Mouse (Mus musculus) hindbrain, embryonic 16.5 days (tissue): ENCODE measurements around the gene Gm10295. TPM values are rescaled to one million over a fixed set of nuclear protein-coding genes. Genes with fewer than 3 reads are reported as not detected.

Experiments
- ATAC-seq: fragments of 200-750 bp; cut with Nextera tagmentation; 2 replicates; pipeline ENCODE4 v1.8.0; 2017; ENCODE audit warnings: moderate TSS enrichment, moderate library complexity
- H3K27ac ChIP-seq: fragments of 300-500 bp; sonication (generic); 2 replicates; pipeline ENCODE4 v1.5.1; 2014; ENCODE audit warnings: low read depth, mild to moderate bottlenecking, control low read depth, low read length, moderate library complexity
- H3K27me3 ChIP-seq: fragments of 300-500 bp; sonication (generic); replicated peaks from 2 replicates; pipeline ENCODE4 v1.6.1; 2014; ENCODE audit warnings: low read length; ENCODE audit not compliant: control insufficient read depth, insufficient read depth
- H3K36me3 ChIP-seq: fragments of 300-500 bp; sonication (generic); 2 replicates; pipeline ENCODE4 v1.6.1; 2014; ENCODE audit warnings: mild to moderate bottlenecking, low read length, moderate library complexity, mixed read lengths; ENCODE audit not compliant: control insufficient read depth, insufficient read depth
- H3K4me1 ChIP-seq: fragments of 300-500 bp; sonication (generic); 2 replicates; pipeline ENCODE4 v1.6.1; 2014; ENCODE audit warnings: low read depth, low read length; ENCODE audit not compliant: control insufficient read depth, insufficient read depth
- H3K4me2 ChIP-seq: fragments of 300-500 bp; sonication (generic); 2 replicates; pipeline ENCODE4 v1.6.1; 2014; ENCODE audit warnings: mild to moderate bottlenecking, low read length, control low read depth, moderate library complexity
- H3K4me3 ChIP-seq: fragments of 300-500 bp; sonication (generic); 2 replicates; pipeline ENCODE4 v1.5.1; 2014; ENCODE audit warnings: mild to moderate bottlenecking, low read length, control low read depth, moderate library complexity
- H3K9ac ChIP-seq: fragments of 300-500 bp; sonication (generic); 2 replicates; pipeline ENCODE4 v1.6.1; 2014; ENCODE audit warnings: low read depth, mild to moderate bottlenecking, control low read depth, low read length, moderate library complexity
- H3K9me3 ChIP-seq: fragments of 300-500 bp; sonication (generic); 2 replicates; pipeline ENCODE4 v1.6.1; 2014; ENCODE audit warnings: mild to moderate bottlenecking, low read length, moderate library complexity; ENCODE audit not compliant: control insufficient read depth
- WGBS: fragments of 180-500 bp; shearing (Covaris S2); extraction: QIAGEN DNeasy Blood & Tissue Kit; methylation state at CpG from one replicate; pipeline ENCODE4 v1.1.7; 2014; 5-methylcytosine and 5-hydroxymethylcytosine counted together
- polyA plus RNA-seq: library from polyadenylated mRNA; unstranded; fragments of >200 nt; fragmentation: Nextera tagmentation; extraction: Ambion mirVana; gene quantifications from 2 replicates; pipeline ENCODE4 v1.2.1, GENCODE M21; 2015

Gm10295 gene
- polyA plus RNA-seq, 1 experiment from 2014 or later, result not detected

- peaks cover 2% of the 10 kb centered on the region for H3K4me1 ChIP-seq
- no peak overlapping the region for H3K9ac ChIP-seq
Observed at GRCm38 (mm10) chr7:71384921-71385320, 33.6 kb upstream of the Gm10295 start.

GRCm38 (mm10) chr7:71383341-71384130 is 32.3 kb upstream of the Gm10295 start:
- Histone ChIP-seq H3K9ac (peak overlapping the region; percentile 39; the same call in 1 of the 2 replicates), H3K36me3 (no peaks in the 10 kb centered on the region), H3K4me3 (no peak overlapping the region), H3K27ac (peak overlapping the region; percentile 66), H3K4me2 (peak overlapping the region; percentile 27), H3K27me3 (no peaks in the 10 kb centered on the region), H3K4me1 (peaks cover 2% of the 10 kb centered on the region), H3K9me3 (no peaks in the 10 kb centered on the region)
- WGBS, result 16% methylated on average over 20 of the region's 20 CpGs
- peak; percentile 94 for ATAC-seq

More at GRCm38 (mm10) chr7:71384921-71385320, 33.6 kb upstream of the Gm10295 start:
- ATAC-seq, result no peak
- WGBS, result 31% methylated on average over 7 of the region's 7 CpGs
- Histone ChIP-seq H3K36me3 (no peaks in the 10 kb centered on the region), H3K4me2 (no peak overlapping the region), H3K9me3 (no peaks in the 10 kb centered on the region), H3K27me3 (no peaks in the 10 kb centered on the region), H3K4me3 (no peak overlapping the region), H3K27ac (no peak overlapping the region; the same call in 1 of the 2 replicates)

- ATAC-seq, result no peak
- Histone ChIP-seq H3K36me3 (no peaks in the 10 kb centered on the region), H3K9me3 (no peaks in the 10 kb centered on the region), H3K4me1 (peaks cover 2% of the 10 kb centered on the region), H3K27me3 (no peaks in the 10 kb centered on the region), H3K27ac (no peak overlapping the region), H3K9ac (no peak overlapping the region), H3K4me3 (no peak overlapping the region), H3K4me2 (no peak overlapping the region)
- 22% methylated on average over 18 of the region's 18 CpGs for WGBS
Observed at GRCm38 (mm10) chr7:71379826-71380825, 28.8 kb upstream of the Gm10295 start.

GRCm38 (mm10) chr7:71378812-71379760 is 27.8 kb upstream of the Gm10295 start:
- Histone ChIP-seq H3K36me3 (no peaks in the 10 kb centered on the region), H3K4me2 (no peak overlapping the region), H3K27me3 (no peaks in the 10 kb centered on the region), H3K4me3 (no peak overlapping the region), H3K9me3 (no peaks in the 10 kb centered on the region), H3K27ac (no peak overlapping the region), H3K4me1 (peaks cover 2% of the 10 kb centered on the region), H3K9ac (no peak overlapping the region)
- ATAC-seq, result 0 out of 2 replicates have a peak, but pooled peaks have one; percentile 43
- WGBS, result 50% methylated on average over 18 of the region's 18 CpGs

GRCm38 (mm10) chr7:71377983-71378382 is 26.7 kb upstream of the Gm10295 start:
- Histone ChIP-seq H3K4me1 (peaks cover 2% of the 10 kb centered on the region), H3K36me3 (no peaks in the 10 kb centered on the region), H3K27ac (no peak overlapping the region), H3K27me3 (no peaks in the 10 kb centered on the region), H3K4me2 (no peak overlapping the region), H3K4me3 (no peak overlapping the region), H3K9me3 (no peaks in the 10 kb centered on the region), H3K9ac (no peak overlapping the region)
- 52% methylated on average over 6 of the region's 6 CpGs for WGBS
- ATAC-seq, result no peak

GRCm38 (mm10) chr7:71374059-71374458 is 22.8 kb upstream of the Gm10295 start:
- Histone ChIP-seq H3K4me2 (no peak overlapping the region), H3K36me3 (no peaks in the 10 kb centered on the region), H3K9me3 (no peaks in the 10 kb centered on the region), H3K27ac (no peak overlapping the region), H3K4me1 (no peaks in the 10 kb centered on the region; the same call in 1 of the 2 replicates), H3K4me3 (no peak overlapping the region), H3K9ac (no peak overlapping the region), H3K27me3 (no peaks in the 10 kb centered on the region)
- 0 out of 2 replicates have a peak, but pooled peaks have one; percentile 34 for ATAC-seq
- 29% methylated on average over 5 of the region's 5 CpGs for WGBS

GRCm38 (mm10) chr7:71371916-71372315 is 20.6 kb upstream of the Gm10295 start:
- Histone ChIP-seq H3K4me1 (no peaks in the 10 kb centered on the region; the same call in 1 of the 2 replicates), H3K9me3 (no peaks in the 10 kb centered on the region), H3K27me3 (no peaks in the 10 kb centered on the region), H3K9ac (no peak overlapping the region), H3K4me2 (no peak overlapping the region), H3K36me3 (no peaks in the 10 kb centered on the region), H3K27ac (no peak overlapping the region), H3K4me3 (no peak overlapping the region)
- no peak for ATAC-seq
- WGBS, result 37% methylated on average over 2 of the region's 2 CpGs

GRCm38 (mm10) chr7:71370746-71371145 is 19.5 kb upstream of the Gm10295 start:
- Histone ChIP-seq H3K4me1 (no peaks in the 10 kb centered on the region; the same call in 1 of the 2 replicates), H3K9ac (no peak overlapping the region), H3K4me3 (no peak overlapping the region), H3K36me3 (no peaks in the 10 kb centered on the region), H3K27me3 (no peaks in the 10 kb centered on the region), H3K9me3 (no peaks in the 10 kb centered on the region), H3K27ac (no peak overlapping the region), H3K4me2 (no peak overlapping the region)
- no peak for ATAC-seq
- WGBS, result 72% methylated on average over 2 of the region's 2 CpGs
